Mouse (Mus musculus) adrenal gland, postnatal 4 days (tissue): ENCODE measurements around the gene Erc2. TPM values are rescaled to one million over a fixed set of nuclear protein-coding genes. Genes with fewer than 3 reads are reported as not detected.
A peak's percentile ranks its signal among the peaks of the same experiment; 100 is the strongest.

Experiments
- DNase-seq, 2 experiments: peaks; one replicate each; pipeline ENCODE4 v3.0.0; 2021 to 2022; ENCODE audit warnings: low spot score in 2 of 2, mixed read lengths in 2 of 2
- total RNA-seq, 2 experiments: library from RNA; stranded (reverse); gene quantifications; 2 replicates each; pipeline ENCODE4 v1.2.3; 2021

Erc2 gene
- total RNA-seq, 2 experiments from 2014 or later = 16.9 to 17.7 TPM

GRCm38 (mm10) chr14:28501216-28501878 lies 879.1 kb downstream of the Erc2 start:
- DNase-seq = no peak

- DNase-seq = no peak
Measured at GRCm38 (mm10) chr14:28503276-28503675, 881.0 kb downstream of the Erc2 start.

GRCm38 (mm10) chr14:28504101-28505050 lies 882.1 kb downstream of the Erc2 start, which contains the start of gene Wnt5a:
Wnt5a (plus strand) TSS chr14:28504750.
- DNase-seq = no peak

DNA sequence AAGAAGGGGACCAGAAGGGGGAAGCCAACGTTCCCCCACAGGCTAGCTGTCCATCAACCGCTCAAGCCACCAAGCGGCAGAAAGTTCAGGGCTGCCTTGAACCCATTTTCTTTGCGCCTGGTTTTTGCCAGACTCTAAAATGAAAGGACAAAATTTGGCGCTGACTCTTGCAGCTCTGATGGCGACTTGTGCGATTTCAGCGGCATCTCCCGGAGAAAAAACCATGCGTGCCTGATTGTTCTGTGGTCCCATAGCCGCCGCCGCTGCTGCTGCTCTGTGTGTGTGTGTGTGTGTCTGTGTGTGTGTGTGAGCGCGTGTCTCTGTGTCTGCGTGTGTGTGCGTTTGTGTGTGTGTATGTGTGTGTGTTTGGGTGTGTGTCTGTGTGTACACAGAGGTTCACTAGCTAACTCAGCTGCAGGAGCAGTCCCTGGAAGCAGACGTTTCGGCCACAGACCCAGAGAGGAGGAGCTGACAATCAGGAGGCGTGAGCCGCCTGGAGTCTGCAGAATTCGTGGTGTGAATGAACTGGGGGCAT lies 882.9 kb downstream of the Erc2 start:
- DNase-seq = no peak

DNA sequence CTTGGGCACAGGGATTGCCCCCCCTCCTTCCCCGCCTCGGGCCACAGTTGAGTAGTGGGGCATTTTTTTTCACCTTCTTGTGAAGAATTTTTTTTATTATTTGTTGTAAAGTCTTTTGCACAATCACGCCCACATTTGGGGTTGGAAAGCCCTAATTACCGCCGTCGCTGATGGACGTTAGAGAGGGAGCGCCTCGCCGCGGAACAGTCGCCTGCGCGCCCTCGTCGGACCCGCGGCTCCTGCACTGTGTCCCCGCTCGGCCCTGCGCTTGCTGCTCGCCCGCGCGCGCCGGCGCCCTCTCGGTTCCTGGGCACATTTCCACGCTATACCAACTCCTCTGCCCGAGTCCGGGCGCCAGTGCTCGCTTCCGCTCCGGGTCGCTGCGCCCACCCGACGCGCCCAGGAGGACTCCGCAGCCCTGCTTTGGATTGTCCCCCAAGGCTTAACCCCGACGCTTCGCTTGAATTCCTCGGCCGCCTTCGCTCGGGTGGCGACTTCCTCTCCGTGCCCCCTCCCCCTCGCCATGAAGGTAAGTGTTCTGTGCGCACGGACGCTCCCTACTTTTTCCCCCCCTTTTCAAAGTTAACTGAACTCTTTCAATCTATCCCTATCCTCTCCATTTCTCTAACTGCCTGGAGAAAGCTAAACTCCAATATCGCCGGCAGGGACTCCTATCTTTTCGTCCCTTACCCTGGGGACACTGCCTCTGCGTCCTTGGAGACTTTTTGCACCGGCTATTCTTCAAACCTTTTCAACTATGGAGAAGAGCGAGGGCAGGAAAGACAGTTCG lies 883.6 kb downstream of the Erc2 start:
- no peak for DNase-seq

DNA sequence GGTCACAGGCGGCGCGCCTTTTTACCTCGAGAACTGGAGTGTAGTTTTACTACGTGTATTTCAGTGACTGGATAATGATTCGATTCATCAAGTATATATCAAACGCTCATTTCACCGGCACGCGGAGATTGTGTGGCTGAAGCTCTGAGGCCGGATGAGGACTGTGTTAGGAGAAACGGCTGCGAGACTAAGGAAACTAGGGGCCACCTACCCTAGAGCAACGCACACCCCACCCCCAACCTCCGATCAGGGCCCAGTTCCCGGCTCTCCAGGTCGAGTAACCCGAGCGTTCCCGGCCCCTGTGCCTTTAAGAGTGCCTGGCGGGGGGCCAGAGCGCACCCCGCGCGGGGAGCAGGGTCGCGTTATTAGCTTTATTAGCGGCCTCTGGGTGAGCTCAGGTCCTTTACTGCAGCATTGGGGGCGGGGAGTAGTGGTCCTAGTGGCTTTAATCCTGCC lies 884.2 kb downstream of the Erc2 start:
- no peak for DNase-seq

DNA sequence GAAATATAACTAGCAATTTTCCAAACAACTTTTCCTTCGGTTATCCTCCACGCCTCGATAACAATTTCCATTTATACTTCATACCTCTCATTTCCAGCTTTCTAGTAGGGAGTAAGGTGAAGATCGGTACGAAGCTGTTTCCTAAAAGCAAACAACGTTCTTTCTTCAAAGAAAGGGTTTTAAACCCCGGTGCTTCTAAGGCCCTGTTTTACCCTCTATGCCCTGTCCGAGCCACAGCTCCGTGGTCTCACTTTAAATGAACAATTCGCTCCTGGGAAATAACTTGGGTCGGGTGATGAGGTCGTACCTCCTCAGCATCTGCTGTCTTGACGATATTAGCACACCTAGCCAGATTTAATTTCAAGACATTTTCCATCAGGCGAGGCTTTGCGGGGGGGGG lies 884.8 kb downstream of the Erc2 start:
- DNase-seq = no peak

- DNase-seq = peak in 1 of 2 experiments; percentile 46
Measured at GRCm38 (mm10) chr14:28507471-28507870, 885.2 kb downstream of the Erc2 start.

GRCm38 (mm10) chr14:28508288-28509258 lies 886.3 kb downstream of the Erc2 start:
- DNase-seq = no peak

- DNase-seq = no peak
Measured at GRCm38 (mm10) chr14:28509441-28510340, 887.5 kb downstream of the Erc2 start.

DNA sequence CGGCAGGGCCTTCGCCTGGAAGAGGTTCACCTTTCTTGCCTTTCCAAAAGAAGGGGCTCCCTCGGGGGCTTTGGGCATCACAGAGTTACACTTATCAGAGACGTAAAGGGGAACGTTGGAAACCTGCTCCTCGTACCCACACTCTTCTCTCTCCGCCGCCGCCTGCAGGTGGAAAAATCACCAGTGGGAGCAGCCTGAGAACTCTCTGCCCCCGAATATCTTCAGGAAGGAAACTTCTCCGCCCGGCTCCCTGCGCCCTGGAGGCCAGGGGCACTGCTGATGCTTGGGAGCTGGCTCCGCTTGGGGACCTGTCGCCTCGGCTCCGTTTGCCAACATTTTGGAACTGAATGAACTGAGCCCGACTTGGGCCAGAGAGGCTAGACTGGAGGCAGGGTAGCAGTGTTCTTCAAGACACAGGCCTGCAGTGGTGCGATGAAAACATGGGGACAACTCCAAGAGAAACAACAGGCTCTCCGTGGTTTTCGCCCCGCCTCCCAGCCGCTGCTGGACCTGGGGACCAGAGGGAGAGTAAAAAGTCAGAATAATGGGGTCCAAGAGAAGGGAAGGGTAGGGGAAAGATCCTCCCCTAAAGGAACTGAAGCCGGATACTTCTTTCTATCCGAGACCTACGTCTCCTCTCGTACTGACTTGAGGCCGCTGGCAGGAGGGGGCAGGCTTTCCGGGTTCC lies 888.3 kb downstream of the Erc2 start:
- no peak for DNase-seq

- no peak for DNase-seq
Measured at GRCm38 (mm10) chr14:28511029-28511651, 888.9 kb downstream of the Erc2 start.

DNA sequence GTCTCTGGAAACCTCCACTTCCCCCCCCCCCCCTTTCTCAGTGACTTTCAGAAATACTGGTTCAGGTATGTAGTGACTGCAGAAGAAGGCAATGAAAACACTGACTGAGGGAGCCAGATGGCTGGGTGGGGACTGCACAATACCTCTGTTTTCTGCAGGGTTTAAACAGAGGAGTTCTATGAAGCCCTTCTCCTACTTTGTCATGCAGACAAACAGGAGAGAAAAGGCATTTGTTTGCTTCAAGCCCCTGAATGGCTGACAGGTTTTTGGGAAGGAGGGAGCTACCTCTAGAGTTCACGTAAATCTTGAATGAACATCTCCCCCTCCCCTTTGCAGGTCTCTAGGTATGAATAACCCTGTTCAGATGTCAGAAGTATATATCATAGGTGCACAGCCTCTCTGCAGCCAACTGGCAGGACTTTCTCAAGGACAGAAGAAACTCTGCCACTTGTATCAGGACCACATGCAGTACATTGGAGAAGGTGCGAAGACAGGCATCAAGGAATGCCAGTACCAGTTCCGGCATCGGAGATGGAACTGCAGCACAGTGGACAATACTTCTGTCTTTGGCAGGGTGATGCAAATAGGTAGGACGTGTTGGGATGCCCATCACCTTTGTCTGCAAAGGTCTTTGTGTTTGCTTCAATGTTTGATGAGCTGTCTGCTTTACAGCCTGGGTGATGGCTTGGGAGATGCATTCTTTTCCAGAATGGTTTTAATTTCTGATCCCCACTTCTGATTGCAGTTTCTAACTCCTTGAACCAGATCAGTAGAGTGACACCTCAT lies 890.8 kb downstream of the Erc2 start:
- no peak for DNase-seq

DNA sequence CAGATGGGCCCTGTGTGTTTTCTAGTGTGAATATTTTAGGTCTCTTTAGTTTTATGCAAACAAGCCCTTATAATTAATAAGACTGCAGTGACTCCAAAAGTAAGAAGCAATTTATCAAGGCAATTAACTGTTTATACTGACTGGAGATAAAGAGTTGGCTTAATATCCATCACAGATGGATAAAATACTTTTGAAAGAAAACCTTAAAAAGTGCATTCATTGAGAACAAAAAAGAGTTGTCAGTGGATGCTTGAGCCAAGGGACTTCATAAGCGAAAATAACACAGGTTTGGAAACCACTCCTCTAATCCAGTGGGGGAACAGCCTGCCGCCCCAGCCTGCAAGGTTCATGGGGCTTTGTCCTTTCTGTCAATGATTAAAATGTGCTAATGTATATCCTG lies 891.9 kb downstream of the Erc2 start:
- DNase-seq = no peak

- no peak for DNase-seq
Measured at GRCm38 (mm10) chr14:28515331-28515730, 893.1 kb downstream of the Erc2 start.

DNA sequence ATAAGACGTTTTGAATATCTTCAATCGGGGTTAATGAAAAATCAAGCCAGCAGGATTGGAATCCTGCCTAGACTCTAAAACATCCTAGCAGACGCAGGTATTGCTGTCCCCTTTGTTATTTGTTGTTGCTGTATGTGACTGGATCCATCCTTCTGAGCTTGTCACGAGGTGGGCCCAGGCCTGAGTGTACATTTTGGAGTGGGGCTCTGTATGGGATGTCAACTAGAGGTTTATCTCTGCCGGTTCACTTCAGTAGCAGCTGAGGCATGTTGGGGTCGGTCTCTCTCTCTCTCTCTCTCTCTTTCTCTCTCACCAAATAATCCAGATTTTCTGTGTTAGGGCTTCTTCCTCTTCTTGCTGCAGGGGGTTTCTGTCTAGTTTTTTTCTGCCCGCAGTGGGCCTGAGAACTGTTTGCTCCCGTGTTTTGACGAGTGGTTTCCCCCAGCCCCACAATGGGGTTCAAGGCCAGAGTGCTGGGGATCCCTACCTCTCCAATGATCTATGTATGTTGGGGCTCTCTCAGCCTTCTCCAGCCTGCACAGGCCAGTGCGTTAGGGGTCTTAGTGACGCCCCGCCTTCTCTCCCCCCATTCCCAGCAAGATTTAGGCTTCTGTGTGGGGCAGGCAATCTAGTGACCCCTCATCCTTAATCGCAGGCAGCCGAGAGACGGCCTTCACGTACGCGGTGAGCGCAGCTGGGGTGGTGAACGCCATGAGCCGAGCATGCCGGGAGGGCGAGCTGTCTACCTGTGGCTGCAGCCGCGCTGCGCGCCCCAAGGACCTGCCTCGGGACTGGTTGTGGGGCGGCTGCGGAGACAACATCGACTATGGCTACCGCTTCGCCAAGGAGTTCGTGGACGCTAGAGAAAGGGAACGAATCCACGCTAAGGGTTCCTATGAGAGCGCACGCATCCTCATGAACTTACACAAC lies 895.7 kb downstream of the Erc2 start:
- DNase-seq = no peak
